Mouse (Mus musculus) embryo, embryonic 11 days (tissue): ENCODE data around the gene Limd2.
A peak's percentile ranks its signal among the peaks of the same experiment; 100 is the strongest.
"Not testable (repeated sequence)": the region's sequence is repeated elsewhere in the genome, so short reads cannot be mapped to it uniquely, and the experiment has no call there.

Experiments used
- DNase-seq: peaks from one replicate; pipeline ENCODE4 v3.0.0-alpha.2; 2015

The Limd2 gene

GRCm38 (mm10) chr11:106170807-106171206, 10.1 kb upstream of the Limd2 start:
- DNase-seq, result peak; percentile 40

DNA sequence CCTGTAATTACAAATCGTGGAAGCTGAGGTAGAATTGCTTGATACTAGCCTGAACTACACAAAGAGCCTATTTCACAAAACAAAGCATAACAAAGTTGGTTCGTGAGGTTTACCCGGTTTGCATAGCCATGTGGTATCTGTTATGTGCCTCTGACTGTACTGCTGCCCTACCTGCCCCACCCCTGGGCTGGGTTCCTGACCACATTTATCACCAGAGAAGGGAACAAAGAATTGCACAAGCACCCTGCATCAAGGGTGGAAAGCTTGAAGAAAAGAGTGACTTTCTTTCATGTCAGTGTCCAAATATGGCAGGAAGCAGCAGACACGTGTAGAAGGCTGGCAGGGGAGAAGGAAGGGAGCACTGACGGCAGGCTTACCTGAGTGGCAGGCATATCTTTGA, 6.8 kb upstream of the Limd2 start:
- no peak for DNase-seq

DNA sequence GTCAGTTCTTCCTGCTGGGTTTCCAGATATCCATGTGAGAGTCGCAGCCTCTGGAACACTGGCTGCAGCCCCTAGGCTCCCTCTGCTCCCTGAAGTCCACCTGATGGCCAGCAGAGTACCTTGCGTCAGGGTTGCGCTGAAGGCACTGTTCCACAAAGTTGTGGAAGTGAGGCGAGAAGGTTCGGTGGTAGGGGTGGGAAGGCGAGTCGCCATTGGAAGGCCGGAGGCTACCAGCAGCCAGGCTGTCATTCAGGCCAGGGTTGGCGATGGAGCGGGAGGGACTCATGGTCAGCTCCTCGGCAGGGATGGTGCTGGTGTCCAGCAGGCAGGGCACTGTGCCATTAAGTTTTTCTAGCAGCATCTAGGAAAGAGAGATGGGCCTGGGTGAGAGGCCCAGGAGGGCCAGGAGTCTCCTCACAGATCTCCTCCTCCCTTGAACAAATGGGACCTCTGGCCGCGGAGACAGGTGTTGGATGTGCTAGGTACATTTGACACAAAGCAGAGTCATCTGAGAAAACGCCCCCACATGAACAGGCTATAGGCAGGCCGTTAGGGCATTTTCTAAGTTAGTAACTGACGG, 4.0 kb upstream of the Limd2 start:
- DNase-seq, result no peak

DNA sequence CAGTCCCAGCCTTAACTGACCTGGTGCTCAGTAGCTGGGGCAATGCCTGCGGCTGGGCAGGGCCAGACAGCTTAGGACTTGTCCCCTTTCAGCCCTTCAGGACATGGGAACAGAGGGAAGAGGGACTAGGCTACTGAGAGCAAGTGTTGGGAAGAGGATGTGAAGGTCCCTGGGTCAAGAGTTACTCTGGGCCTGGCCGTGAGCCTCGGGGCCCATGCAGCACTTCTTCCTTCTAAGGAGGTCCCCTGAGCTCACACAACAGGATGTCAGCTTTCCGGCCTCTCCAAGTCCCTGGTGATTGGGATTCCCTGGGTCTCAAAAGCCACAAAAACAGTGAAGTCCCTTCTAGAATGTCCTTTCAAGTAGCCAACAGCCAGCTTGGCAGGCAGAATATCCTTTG, 2.9 kb upstream of the Limd2 start:
- no peak for DNase-seq

GRCm38 (mm10) chr11:106162237-106162636, 1.6 kb upstream of the Limd2 start:
- no peak for DNase-seq

GRCm38 (mm10) chr11:106159921-106160840, 479 bp downstream of the Limd2 start:
- DNase-seq, result peak; percentile 90

DNA sequence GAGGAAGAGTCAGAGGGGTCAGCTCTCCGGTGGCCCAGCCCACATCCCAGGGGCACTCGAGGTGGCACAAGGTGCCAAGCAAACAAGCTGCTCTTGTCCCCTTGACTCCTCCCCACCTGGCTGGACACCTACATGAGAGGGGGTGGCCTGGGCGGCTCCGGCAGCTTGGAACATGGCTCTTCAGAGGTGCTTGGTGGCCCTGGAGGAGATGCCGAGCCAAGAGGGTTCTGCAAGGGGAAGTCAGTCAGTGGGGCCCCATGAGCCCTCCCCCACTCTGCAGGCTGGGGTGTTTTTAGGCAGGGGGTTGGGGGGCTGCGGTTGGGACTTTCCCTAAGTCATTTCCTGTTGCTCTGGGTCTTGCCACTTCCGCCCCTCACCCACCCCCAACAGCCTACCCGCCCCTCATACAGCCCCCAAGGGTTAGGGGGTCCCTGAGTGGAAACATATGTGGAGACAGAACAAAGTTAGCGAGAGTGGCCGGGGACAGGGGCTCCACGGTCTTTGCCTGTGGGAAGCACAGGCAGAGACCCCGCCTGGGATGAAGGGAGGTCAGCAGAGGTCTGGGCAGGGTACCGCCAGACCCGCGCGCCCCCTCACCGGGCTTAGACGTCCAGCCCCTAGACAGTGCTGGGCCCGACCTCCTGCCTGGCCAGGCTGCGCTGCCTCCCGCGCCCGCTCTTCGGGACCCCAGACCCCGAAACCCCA, 1.3 kb downstream of the Limd2 start:
- peak; percentile 72 for DNase-seq

DNA sequence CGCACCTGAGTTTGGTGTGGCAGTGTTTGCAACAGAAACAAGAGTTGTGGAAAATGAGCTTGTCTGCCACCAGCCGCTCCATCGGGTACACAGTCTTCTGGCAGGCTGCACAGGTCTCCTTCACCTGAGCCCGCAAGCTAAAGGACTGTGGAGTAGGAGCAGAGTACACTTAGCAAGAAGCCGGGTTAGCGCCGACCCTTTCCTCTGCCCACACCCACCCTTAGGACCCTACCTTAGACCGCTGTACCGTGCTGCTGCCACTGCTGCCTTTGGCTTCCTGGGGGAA, 1.8 kb downstream of the Limd2 start:
- no peak for DNase-seq

- peak; percentile 22 for DNase-seq
Observed at GRCm38 (mm10) chr11:106158081-106158929, 2.4 kb downstream of the Limd2 start.

DNA sequence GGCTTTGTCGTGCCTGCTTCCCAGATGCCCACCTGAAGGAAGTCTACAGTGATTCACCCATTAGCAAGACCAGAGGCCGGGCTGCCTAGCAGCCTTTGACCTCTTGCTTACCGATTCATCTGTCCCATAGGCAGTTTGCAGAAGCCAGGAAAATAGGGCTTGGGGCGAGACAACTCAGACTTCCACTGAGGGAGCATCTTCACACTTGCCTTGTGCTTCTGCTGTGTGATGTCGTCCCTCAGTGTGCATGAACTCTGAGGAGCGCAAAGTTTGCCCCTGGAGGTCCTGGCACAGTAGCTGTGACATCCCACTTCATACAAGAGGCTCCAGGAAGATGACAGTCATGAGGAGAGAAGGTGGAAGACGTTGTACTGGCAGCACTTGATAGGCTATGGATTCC, 3.5 kb downstream of the Limd2 start:
- no peak for DNase-seq

DNA sequence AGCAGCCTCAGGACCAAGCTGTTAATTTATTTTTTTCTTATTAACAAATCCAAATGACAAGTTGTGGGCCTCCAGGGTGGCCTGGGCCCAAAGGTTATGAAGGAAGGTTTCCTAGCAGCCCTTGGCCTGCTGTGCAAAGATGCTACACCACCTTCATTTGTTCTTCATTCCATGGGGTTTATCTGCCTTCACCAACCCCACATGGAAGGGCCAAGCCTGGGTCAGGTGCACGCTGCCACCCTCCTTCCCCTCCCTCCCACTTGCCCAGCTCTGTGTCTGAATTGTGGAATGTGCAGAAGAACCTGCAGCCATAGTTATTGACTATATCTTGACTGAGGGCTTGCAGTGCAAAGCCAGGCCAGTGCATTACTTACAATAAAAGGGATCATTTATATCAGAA, 4.4 kb downstream of the Limd2 start:
- DNase-seq, result no peak

DNA sequence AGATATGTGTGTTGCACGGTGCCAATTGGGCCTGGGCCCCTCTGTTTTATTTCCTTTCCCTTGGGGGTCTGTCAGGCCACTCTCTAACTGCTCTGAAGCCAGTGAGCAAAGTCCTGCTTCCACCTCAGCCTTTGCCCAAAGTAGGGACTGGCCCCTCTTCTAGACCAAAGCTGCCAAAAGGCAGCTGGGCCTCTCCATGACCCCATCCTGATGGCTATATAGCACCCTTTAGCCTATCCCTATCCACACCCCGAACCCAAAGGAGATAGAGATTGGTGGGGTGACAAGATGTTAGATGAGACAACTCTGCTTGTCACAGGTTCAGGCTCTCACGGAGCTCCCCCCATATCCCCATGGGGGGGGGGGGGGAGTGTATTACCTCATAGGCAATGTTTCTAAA, 4.9 kb downstream of the Limd2 start:
- no peak for DNase-seq

DNA sequence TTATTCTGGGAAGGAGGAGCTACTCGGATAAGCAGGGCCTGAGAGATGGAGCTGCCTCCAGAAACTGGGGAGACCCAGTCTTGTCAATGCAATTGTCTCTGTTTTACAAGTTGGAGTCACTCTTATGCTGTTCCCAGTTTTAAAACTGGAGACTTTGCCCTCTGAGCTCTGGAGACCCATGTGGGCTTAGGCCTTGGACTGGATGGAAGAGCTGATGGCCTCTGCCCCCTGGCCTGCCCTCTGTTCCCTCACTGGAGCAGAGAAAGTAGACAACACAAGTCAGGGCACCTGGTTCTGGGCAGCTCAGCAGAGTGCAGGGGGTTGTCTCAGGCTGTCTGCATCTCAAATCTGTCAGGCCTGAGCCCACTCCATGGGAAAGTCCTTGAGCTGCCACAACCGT, 5.9 kb downstream of the Limd2 start:
- DNase-seq, result no peak

- no peak for DNase-seq
Observed at GRCm38 (mm10) chr11:106154091-106154490, 6.6 kb downstream of the Limd2 start.

GRCm38 (mm10) chr11:106152132-106152531, 8.5 kb downstream of the Limd2 start:
- DNase-seq, result no peak

DNA sequence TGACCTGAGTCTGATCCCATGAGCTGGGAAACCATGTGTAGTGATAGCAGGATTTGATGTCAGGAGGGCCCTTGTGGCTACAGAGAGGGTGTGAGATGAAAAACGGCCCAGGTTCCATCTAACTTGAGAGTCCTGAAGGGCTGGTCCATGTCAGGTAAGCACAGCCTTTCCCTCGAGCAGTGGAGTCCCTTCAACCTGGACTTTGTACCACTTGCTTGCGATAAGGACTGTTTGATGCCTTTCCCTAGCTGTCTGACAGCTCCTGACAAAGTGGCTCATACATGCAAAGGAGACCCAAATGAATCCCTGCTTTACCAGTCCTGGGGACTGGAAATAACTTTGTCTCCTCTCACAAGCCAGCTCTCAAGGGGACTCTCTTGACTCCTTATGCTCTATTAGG, 9.4 kb downstream of the Limd2 start:
- no peak for DNase-seq

GRCm38 (mm10) chr11:106134580-106135528, 25.8 kb downstream of the Limd2 start:
- DNase-seq, result peak; percentile 41

DNA sequence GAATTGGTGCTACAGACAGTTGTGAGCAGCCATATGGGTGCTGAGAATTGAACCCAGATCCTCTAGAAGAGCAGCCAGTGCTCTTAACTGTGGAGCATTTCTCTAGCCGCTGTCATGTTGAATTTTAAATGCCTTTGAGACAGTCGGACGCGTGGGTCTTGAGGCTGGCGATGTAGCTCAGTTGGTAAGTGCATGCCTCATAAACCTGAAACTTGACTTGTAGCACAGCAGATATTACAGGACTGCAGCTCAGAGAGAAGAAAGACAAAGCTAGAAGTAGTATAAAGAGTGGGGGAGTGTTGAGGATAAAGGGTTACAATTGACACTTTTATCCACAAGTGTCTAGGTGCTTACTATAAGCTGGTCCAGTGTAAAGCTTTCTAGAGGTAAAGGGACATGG, 28.1 kb downstream of the Limd2 start:
- DNase-seq, result no peak

GRCm38 (mm10) chr11:106129477-106129876, 31.2 kb downstream of the Limd2 start:
- no peak for DNase-seq

DNA sequence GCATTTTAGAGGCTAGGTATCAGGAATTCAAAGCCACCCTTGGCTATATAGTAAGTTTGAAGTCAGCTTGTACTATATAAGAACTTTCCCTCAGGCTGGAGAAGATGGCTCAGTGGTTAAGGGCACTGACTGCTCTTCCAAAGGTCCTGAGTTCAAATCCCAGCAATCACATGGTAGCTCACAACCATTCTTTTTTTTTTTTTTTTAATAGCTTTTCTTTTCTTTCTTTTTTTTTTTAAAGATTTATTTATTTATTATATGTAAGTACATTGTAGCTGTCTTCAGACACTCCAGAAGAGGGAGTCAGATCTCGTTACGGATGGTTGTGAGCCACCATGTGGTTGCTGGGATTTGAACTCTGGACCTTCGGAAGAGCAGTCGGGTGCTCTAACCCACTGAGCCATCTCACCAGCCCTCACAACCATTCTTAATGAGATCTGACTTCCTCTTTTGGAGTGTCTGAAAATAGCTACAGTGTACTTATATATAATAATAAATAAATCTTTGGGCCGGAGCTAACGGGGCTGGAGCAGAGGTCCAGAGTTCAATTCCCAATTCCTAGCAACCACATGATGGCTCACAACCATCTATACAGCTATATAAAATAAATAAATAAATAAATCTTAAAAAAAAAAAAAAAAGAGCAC, 33.8 kb downstream of the Limd2 start:
- not testable (repeated sequence) for DNase-seq

DNA sequence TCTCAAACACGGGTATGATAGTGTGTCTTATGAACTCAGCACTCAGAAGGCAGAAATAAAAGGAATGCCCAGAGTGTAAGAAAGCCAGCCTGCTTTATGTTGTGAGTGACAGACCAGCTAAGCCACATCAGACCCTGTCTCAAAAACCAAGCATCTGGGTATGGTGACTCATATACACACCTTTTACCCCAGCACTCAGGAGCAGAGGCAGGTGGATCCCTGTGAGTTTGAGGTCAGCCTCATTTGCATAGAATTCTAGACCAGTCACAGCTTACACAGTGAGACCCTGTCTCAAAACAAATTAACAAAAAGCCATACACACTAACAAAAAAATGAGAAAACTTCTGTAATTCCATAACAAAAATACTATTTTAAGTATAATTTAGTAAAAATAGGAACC, 34.8 kb downstream of the Limd2 start:
- no peak for DNase-seq
